Mouse (Mus musculus) lung, adult 2 months (tissue): ENCODE measurements around the gene Wdr86. TPM values are rescaled to one million over a fixed set of nuclear protein-coding genes. Genes with fewer than 3 reads are reported as not detected.
"Not testable (repeated sequence)": the region's sequence is repeated elsewhere in the genome, so short reads cannot be mapped to it uniquely, and the experiment has no call there.

Experiments used
- DNase-seq: peaks from one replicate; pipeline ENCODE4 v3.0.0; 2022
- H3K4me1 ChIP-seq: fragments of 200-500 bp; 2 replicates; pipeline ENCODE4 v1.6.1; 2011; ENCODE audit warnings: low read length; ENCODE audit not compliant: control insufficient read depth, insufficient read depth
- H3K4me3 ChIP-seq: fragments of 200-500 bp; replicated peaks from 2 replicates; pipeline ENCODE3; 2011; ENCODE audit warnings: low read depth, mild to moderate bottlenecking, control low read depth, low read length; ENCODE audit errors: extremely low read depth
- CTCF ChIP-seq: fragments of 200-500 bp; IDR thresholded peaks from 2 replicates; pipeline ENCODE4 v1.5.1; 2011; ENCODE audit warnings: mild to moderate bottlenecking, low read length, control low read depth; ENCODE audit not compliant: insufficient read depth
- POLR2A ChIP-seq: fragments of 200-500 bp; IDR thresholded peaks from 2 replicates; pipeline ENCODE4 v1.6.1; 2011; ENCODE audit warnings: low read depth, mild to moderate bottlenecking, control low read depth, low read length, borderline replicate concordance; ENCODE audit errors: extremely low read depth
- whole genome bisulfite sequencing: fragments of 180-500 bp; shearing (Covaris S2); methylation state at CpG from one replicate; pipeline ENCODE4 v1.1.7; 2018; 5-methylcytosine and 5-hydroxymethylcytosine counted together
- polyA plus RNA-seq: library from polyadenylated mRNA; depleted of rRNA; stranded (reverse); fragments of >200 nt; gene quantifications from 2 replicates; pipeline ENCODE4 v1.2.3, GENCODE M21; 2012; rRNA removed

Gene Wdr86
- polyA plus RNA-seq, 1 experiment: 2.6 TPM

DNA sequence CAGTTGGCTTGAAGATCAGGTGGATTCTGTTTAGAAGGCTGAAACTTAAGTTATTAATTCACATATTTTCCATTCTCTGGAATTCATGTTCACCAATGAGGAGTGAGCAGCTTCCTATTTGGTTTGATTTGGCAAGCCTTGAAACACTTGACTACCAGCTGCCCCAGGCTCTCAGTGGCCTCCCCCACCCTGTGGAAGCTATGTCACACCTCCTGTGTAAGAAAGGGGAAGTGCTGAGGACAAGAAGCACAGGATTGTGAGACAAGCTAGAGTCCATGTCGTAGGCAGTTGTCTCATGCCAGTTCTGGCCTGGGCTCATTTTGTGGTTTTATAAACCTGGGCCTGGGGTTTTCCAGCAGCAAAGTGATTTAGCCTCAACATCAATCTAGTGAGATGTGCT lies 42.8 kb downstream of the Wdr86 start:
- 36% methylated on average over 1 of the region's 1 CpGs for WGBS
- DNase-seq: peak; percentile 37

GRCm38 (mm10) chr5:24686671-24687420 lies 43.7 kb downstream of the Wdr86 start:
- WGBS: 67% methylated on average over 16 of the region's 16 CpGs
- H3K4me1 ChIP-seq, DNase-seq, H3K4me3 ChIP-seq: not testable (repeated sequence)

More for the DNA sequence above, 42.8 kb downstream of the Wdr86 start:
- Histone ChIP-seq H3K4me3 (no peak overlapping the region), H3K4me1 (peaks cover 9% of the 10 kb centered on the region; the same call in 1 of the 2 replicates)
- TF ChIP-seq CTCF: no peak
- TF ChIP-seq POLR2A: no peak

GRCm38 (mm10) chr5:24686176-24686575 lies 44.4 kb downstream of the Wdr86 start:
- 0% methylated on average over 15 of the region's 15 CpGs for WGBS
- no peak for TF ChIP-seq POLR2A
- TF ChIP-seq CTCF: no peak
- no peak for DNase-seq

GRCm38 (mm10) chr5:24685366-24686093 lies 45.0 kb downstream of the Wdr86 start, which contains the start of gene Nub1:
Gene Nub1, plus strand, starts transcription at chr5:24685532.
- WGBS: under 1% methylated on average over 53 of the region's 53 CpGs
- H3K4me3 ChIP-seq: peak within 1 kb of the TSS; percentile 99
- TF ChIP-seq CTCF: peak; percentile 27; the same call in 1 of the 2 replicates
- TF ChIP-seq POLR2A: peak; percentile 88; the same call in 1 of the 2 replicates
- H3K4me1 ChIP-seq: peaks cover 9% of the 10 kb centered on the region; the same call in 1 of the 2 replicates
- peak; percentile 94 for DNase-seq

More at GRCm38 (mm10) chr5:24686176-24686575, 44.4 kb downstream of the Wdr86 start:
- peaks cover 9% of the 10 kb centered on the region; the same call in 1 of the 2 replicates for H3K4me1 ChIP-seq
- H3K4me3 ChIP-seq: peak overlapping the region; percentile 99

- Histone ChIP-seq H3K4me3 (peak overlapping the region; percentile 71), H3K4me1 (peaks cover 9% of the 10 kb centered on the region; the same call in 1 of the 2 replicates)
- WGBS: 16% methylated on average over 16 of the region's 16 CpGs
- TF ChIP-seq CTCF: no peak
- no peak for TF ChIP-seq POLR2A
- DNase-seq: peak; percentile 44
Measured at GRCm38 (mm10) chr5:24684578-24685365, 45.8 kb downstream of the Wdr86 start.

DNA sequence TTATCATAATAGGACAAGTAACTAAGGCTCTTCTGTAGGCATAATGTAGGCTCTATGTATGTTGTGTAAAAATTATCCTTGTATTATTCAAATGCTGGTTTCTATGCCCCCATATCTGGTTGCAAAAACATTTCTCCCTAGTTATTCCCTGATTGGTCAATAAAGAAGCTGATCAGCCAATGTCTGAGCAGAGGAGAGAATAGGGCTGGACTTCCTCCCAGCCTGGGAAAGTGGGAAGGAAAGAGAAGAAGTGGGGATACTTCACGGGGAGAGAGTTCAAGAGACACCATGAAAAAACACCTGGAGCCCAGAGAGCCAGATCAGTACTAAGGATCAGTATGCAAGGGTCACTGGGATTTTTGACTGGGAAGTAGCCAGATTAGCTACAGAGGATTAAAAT lies 49.1 kb downstream of the Wdr86 start:
- DNase-seq: no peak
- WGBS: 25% methylated on average over 1 of the region's 1 CpGs
- TF ChIP-seq CTCF: no peak
- no peak for TF ChIP-seq POLR2A
- H3K4me1 ChIP-seq: 0 out of 2 replicates have a peak, but pooled peaks cover 3% of the 10 kb centered on the region
- H3K4me3 ChIP-seq: no peak overlapping the region

GRCm38 (mm10) chr5:24674238-24674637 lies 56.3 kb downstream of the Wdr86 start:
- TF ChIP-seq POLR2A (no peak), CTCF (peak; percentile 87)
- peak; percentile 85 for DNase-seq
- 18% methylated on average over 4 of the region's 4 CpGs for WGBS
- Histone ChIP-seq H3K4me3 (no peak overlapping the region), H3K4me1 (no peaks in the 10 kb centered on the region)

Other genes with a start within 250 kb of the Wdr86 start
- gene Gbx1, start 203.5 kb downstream of the Wdr86 start, polyA plus RNA-seq: 0.02 TPM in 1 of 2 replicates, not detected in the other
- 2.2 and 4.9 TPM in 2 replicates for gene Asb10, start 189.7 kb downstream of the Wdr86 start, polyA plus RNA-seq
- gene 4931409K22Rik, start 173.9 kb downstream of the Wdr86 start, polyA plus RNA-seq: not detected in 2 replicates
- 43.6 and 48.7 TPM in 2 replicates for gene Abcf2, start 153.3 kb downstream of the Wdr86 start, polyA plus RNA-seq
- gene Chpf2, start 144.0 kb downstream of the Wdr86 start, polyA plus RNA-seq: 39.3 and 47.2 TPM in 2 replicates
- gene Smarcd3, start 106.3 kb downstream of the Wdr86 start, polyA plus RNA-seq: 21.3 and 22.2 TPM in 2 replicates
- gene Nub1, start 45.2 kb downstream of the Wdr86 start, polyA plus RNA-seq: 49.0 and 59.9 TPM in 2 replicates
- gene Crygn, start 27.3 kb upstream of the Wdr86 start, polyA plus RNA-seq: 0.27 and 0.28 TPM in 2 replicates
- gene Rheb, start 111.9 kb upstream of the Wdr86 start, polyA plus RNA-seq: 27.1 and 28.9 TPM in 2 replicates